Mouse (Mus musculus) layer of hippocampus, adult 8-10 months (tissue): ENCODE results near the gene Gpr6. TPM values are rescaled to one million over a fixed set of nuclear protein-coding genes. Genes with fewer than 3 reads are reported as not detected.

ENCODE experiments used
- total RNA-seq, 4 experiments: library from RNA; stranded (reverse); gene quantifications; 2 replicates each; pipeline ENCODE4 v1.2.4; 2022

The Gpr6 gene
- total RNA-seq, 4 experiments from 2014 or later, result 1.3 to 1.9 (median 1.5) TPM

Other genes starting within 250 kb of the Gpr6 start
- 10 to 100 TPM; 50.4 to 61.9 (median 59.2) TPM for gene Cdc40, start 189.0 kb downstream of the Gpr6 start, total RNA-seq
- gene Wasf1, start 188.8 kb downstream of the Gpr6 start, total RNA-seq, result 100 to 1,000 TPM; 310 to 364 (median 325) TPM
- 10 to 100 TPM; 30.6 to 34.7 (median 33.1) TPM for gene Fig4, start 231.0 kb upstream of the Gpr6 start, total RNA-seq
- under 1 TPM; 0.17 to 0.45 (median 0.30) TPM for gene Ak9, start 231.7 kb upstream of the Gpr6 start, total RNA-seq